Mouse (Mus musculus) liver, postnatal 0 days (tissue): ENCODE results near the gene Cdk2. TPM values are rescaled to one million over a fixed set of nuclear protein-coding genes. Genes with fewer than 3 reads are reported as not detected.

Source experiments
- ATAC-seq: fragments of 200-750 bp; cut with Nextera tagmentation; 2 replicates; pipeline ENCODE4 v1.8.0; 2017; ENCODE audit warnings: mild to moderate bottlenecking, moderate library complexity
- DNase-seq: peaks from one replicate; pipeline ENCODE4 v3.0.0-alpha.2; 2016
- H3K27ac ChIP-seq: fragments of 300-500 bp; sonication (generic); 2 replicates; pipeline ENCODE4 v1.5.1; 2014; ENCODE audit warnings: antibody characterized with exemption, moderate library complexity, mild to moderate bottlenecking, low read depth
- H3K27me3 ChIP-seq: fragments of 300-500 bp; sonication (generic); 2 replicates; pipeline ENCODE4 v1.6.1; 2014; ENCODE audit warnings: low read length, control low read depth, mixed read lengths; ENCODE audit not compliant: insufficient read depth
- H3K36me3 ChIP-seq: fragments of 300-500 bp; sonication (generic); replicated peaks from 2 replicates; pipeline ENCODE4 v1.6.1; 2014; ENCODE audit warnings: mild to moderate bottlenecking, control low read depth, low read length, moderate library complexity, mixed read lengths; ENCODE audit not compliant: insufficient read depth
- H3K4me1 ChIP-seq: fragments of 300-500 bp; sonication (generic); 2 replicates; pipeline ENCODE4 v1.6.1; 2014; ENCODE audit warnings: antibody characterized with exemption, mild to moderate bottlenecking, control low read depth; ENCODE audit not compliant: insufficient read depth
- H3K4me2 ChIP-seq: fragments of 300-500 bp; sonication (generic); 2 replicates; pipeline ENCODE4 v1.6.1; 2014; ENCODE audit warnings: low read depth, mild to moderate bottlenecking, low read length, moderate library complexity, mixed read lengths
- H3K4me3 ChIP-seq: fragments of 300-500 bp; sonication (generic); 2 replicates; pipeline ENCODE4 v1.5.1; 2014; ENCODE audit warnings: low read depth, low read length
- H3K9ac ChIP-seq: fragments of 300-500 bp; sonication (generic); replicated peaks from 2 replicates; pipeline ENCODE4 v1.6.1; 2014; ENCODE audit warnings: mild to moderate bottlenecking, moderate library complexity
- H3K9me3 ChIP-seq: fragments of 300-500 bp; sonication (generic); 2 replicates; pipeline ENCODE4 v1.6.1; 2016; ENCODE audit warnings: mild to moderate bottlenecking, control low read depth, low read length, mixed read lengths
- CTCF ChIP-seq: sonication (generic); IDR thresholded peaks from 2 replicates; pipeline ENCODE4 v1.5.1; 2016; ENCODE audit warnings: antibody characterized with exemption, low read depth
- EP300 ChIP-seq: IDR thresholded peaks from 2 replicates; pipeline ENCODE4 v1.6.1; 2016; ENCODE audit warnings: antibody characterized with exemption, low read depth, mild to moderate bottlenecking
- WGBS: fragments of 180-500 bp; shearing (Covaris S2); extraction: QIAGEN DNeasy Blood & Tissue Kit; methylation state at CpG from one replicate; pipeline ENCODE4 v1.1.7; 2014; ENCODE audit not compliant: insufficient replicate concordance; 5-methylcytosine and 5-hydroxymethylcytosine counted together
- polyA plus RNA-seq: library from polyadenylated mRNA; unstranded; fragments of >200 nt; fragmentation: Nextera tagmentation; extraction: Ambion mirVana; gene quantifications from 2 replicates; pipeline ENCODE4 v1.2.1, GENCODE M21; 2015

The Cdk2 gene
- polyA plus RNA-seq, 1 experiment from 2014 or later: 34.7 TPM

DNA sequence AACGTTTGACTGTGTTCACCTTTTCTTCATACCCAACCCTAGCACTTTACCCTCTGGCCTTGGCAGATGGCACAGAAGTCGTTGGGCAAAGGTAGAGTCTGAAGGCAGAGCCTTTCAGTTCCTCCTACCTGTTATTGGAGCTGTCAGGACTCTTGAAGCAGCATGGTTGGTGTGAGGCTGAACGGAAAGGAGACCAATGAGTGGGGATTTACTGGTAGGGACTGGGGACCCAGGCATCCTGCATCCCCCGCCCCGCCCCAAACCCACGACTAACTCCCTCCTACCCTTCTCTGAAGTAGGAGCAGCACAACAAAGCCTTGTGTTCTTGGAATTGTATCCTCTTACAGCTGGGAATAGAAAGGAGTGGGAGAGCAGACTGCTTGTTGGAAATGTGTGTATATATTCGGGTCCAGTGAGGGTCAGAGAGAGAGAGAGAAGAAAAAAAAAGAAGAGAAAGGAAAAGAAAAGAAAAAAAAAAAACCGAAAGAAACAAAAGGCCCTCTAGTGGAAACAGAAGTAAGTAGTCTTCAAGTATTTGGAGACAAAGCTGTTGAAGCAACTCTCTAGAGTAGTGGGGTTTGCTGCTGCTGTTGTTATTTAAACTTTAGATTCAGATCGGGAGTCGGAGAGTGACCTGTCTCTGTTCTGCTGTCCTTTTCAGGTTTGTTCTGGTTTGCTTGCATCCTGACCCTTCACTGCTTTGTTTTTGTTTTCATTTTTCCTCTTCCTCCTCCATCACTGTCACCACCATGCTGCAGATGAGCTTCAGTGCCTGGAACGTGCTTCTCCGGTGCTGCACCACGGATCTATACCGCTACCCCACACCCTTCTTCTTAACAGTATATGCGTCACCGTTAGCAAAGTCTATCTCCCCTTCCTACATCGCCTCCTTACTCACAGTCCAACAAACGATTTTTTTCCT, 40.1 kb upstream of the Cdk2 start, which contains the start of gene Dgka:
Gene Dgka, minus strand, starts transcription at position 176 of the 922 bp plus-strand sequence.
- Histone ChIP-seq H3K9ac (peak within 1 kb of the TSS; percentile 71), H3K4me1 (peaks cover 34% of the 10 kb centered on the region), H3K27me3 (peaks cover 6% of the 10 kb centered on the region; the same call in 1 of the 2 replicates), H3K9me3 (no peaks in the 10 kb centered on the region), H3K4me2 (peak within 1 kb of the TSS; percentile 76), H3K27ac (peak within 1 kb of the TSS; percentile 91), H3K4me3 (peak within 1 kb of the TSS; percentile 60), H3K36me3 (no peaks in the 10 kb centered on the region)
- DNase-seq (peak; percentile 21), ATAC-seq (no peak)
- WGBS: 29% methylated on average over 18 of the region's 18 CpGs
- TF ChIP-seq CTCF (peak; percentile 40; the same call in 1 of the 2 replicates), EP300 (no peak)

DNA sequence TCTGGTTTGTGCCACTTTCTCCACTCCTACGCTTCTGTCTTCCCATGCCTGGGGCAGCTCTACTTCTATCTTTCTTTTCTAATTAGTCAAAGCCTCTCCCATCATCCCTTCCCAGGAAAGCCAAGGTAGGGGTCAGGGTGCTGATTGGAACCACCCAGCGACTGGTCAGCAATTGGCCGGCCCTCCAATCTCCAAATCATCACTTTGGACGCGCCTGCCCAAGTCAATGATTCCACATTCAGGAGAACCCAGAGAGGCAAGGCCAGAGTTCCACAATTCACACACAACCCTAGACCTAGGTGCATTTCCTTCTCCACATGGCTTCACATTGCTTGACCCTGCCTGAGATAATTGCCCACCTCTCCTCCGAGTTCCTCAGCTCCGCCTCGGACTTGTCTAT, 39.4 kb upstream of the Cdk2 start:
- H3K27me3 ChIP-seq: peaks cover 6% of the 10 kb centered on the region; the same call in 1 of the 2 replicates
- no peak for TF ChIP-seq CTCF
- TF ChIP-seq EP300: no peak
- no peaks in the 10 kb centered on the region for H3K9me3 ChIP-seq
- H3K4me1 ChIP-seq: peaks cover 28% of the 10 kb centered on the region
- H3K36me3 ChIP-seq: no peaks in the 10 kb centered on the region
- peak overlapping the region; percentile 60 for H3K4me3 ChIP-seq
- H3K9ac ChIP-seq: peak overlapping the region; percentile 71
- no peak for ATAC-seq
- peak overlapping the region; percentile 76 for H3K4me2 ChIP-seq
- DNase-seq: no peak
- 32% methylated on average over 8 of the region's 8 CpGs for WGBS
- H3K27ac ChIP-seq: peak overlapping the region; percentile 68

DNA sequence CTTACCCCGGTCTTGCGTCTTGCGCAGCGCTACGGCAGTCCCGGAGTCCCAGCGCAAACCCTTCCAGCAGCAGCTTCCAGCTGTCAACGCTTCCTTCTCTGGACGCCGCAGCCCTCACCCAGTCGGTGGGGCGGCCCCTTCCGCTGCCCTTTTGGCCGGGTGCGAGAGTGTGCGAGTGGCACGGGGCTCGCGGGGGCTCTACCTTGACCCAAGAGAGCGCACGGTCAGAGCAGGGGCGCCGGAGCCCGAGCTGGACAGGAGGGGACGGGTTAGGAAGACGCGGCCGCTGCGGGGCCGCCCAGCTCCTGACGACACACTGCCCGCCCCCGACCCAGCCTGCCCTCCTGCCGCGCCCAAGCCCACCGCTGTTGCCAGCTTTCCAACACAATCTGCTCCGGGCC, 39.0 kb upstream of the Cdk2 start:
- ATAC-seq: peak; percentile 12; the same call in 1 of the 2 replicates
- no peaks in the 10 kb centered on the region for H3K36me3 ChIP-seq
- peak overlapping the region; percentile 60 for H3K4me3 ChIP-seq
- peaks cover 6% of the 10 kb centered on the region; the same call in 1 of the 2 replicates for H3K27me3 ChIP-seq
- H3K9me3 ChIP-seq: no peaks in the 10 kb centered on the region
- peak overlapping the region; percentile 71 for H3K9ac ChIP-seq
- peak overlapping the region; percentile 76 for H3K4me2 ChIP-seq
- DNase-seq: peak; percentile 64
- H3K4me1 ChIP-seq: peaks cover 24% of the 10 kb centered on the region
- WGBS: under 1% methylated on average over 35 of the region's 37 CpGs
- peak overlapping the region; percentile 68 for H3K27ac ChIP-seq
- no peak for TF ChIP-seq CTCF
- no peak for TF ChIP-seq EP300

DNA sequence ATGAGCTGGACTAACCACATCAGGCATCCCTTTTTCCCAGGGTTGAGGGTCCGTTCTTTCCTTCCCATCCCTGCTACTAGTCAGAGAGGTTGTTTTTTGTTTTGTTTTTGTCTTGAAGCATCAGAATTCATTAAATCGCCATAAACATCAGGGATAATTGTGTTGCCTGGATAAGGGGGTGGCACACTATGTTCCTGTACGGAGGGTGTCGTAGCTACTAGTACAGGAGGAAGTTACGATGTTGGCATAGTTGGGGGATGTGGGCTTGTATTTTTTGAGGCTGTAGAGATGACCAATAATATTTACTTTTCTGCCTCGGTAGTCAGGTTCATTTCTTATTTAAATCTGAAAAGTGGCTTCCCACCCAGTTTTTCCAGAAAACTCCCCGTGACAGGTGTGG, 38.4 kb upstream of the Cdk2 start:
- peaks cover 6% of the 10 kb centered on the region; the same call in 1 of the 2 replicates for H3K27me3 ChIP-seq
- TF ChIP-seq EP300: no peak
- TF ChIP-seq CTCF: no peak
- WGBS: 3% methylated on average over 7 of the region's 7 CpGs

DNA sequence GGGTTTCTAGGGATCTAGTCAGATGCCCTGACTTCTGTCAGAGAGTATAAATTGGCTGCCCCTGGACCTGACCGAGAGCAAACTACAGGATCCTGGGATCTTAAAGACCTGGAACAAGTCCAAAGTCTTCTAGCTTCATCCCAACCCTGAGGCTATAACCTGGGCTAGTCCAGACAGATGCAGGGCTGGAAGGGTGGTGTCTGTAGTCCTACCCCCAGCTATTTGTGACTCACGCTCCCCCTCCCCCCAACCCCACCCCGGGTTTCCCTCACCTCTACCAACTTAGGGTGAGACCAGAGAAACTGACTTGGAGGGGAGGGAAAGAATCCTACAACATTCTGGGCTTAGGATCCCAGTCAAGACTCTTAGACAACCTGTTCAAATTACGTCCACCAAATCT, 37.8 kb upstream of the Cdk2 start:
- H3K9me3 ChIP-seq: no peaks in the 10 kb centered on the region
- H3K27ac ChIP-seq: no peak overlapping the region
- no peak for DNase-seq
- no peak overlapping the region for H3K9ac ChIP-seq
- TF ChIP-seq EP300 (no peak), CTCF (no peak)
- H3K27me3 ChIP-seq: peaks cover 6% of the 10 kb centered on the region; the same call in 1 of the 2 replicates
- WGBS: 37% methylated on average over 4 of the region's 4 CpGs
- peak overlapping the region; percentile 76 for H3K4me2 ChIP-seq
- ATAC-seq: no peak
- peak overlapping the region; percentile 60 for H3K4me3 ChIP-seq
- H3K36me3 ChIP-seq: no peaks in the 10 kb centered on the region
- H3K4me1 ChIP-seq: peaks cover 24% of the 10 kb centered on the region

More for the DNA sequence above, 38.4 kb upstream of the Cdk2 start:
- Histone ChIP-seq H3K4me2 (peak overlapping the region; percentile 76), H3K9ac (peak overlapping the region; percentile 71), H3K9me3 (no peaks in the 10 kb centered on the region), H3K27ac (peak overlapping the region; percentile 68; the same call in 1 of the 2 replicates), H3K4me1 (peaks cover 24% of the 10 kb centered on the region), H3K4me3 (peak overlapping the region; percentile 60), H3K36me3 (no peaks in the 10 kb centered on the region)
- no peak for DNase-seq
- no peak for ATAC-seq

DNA sequence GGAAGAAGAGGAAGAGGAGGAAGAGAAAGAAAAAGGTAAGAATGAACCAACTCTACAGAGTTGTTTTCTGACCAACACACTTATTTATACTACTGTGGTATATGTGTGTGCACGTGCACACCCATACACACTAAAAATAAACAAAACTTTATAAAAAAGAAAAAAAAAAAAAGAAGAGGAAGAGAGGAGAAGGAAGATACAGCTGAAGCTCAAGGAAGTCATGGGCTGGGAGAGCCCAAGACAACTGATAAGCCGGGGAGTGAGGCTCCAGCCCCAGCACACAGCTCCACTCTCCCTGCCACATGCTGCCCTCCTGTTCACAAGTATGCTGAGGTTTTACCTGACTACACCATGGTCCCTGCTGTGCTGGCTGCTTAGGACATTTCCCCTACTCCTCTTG, 35.5 kb upstream of the Cdk2 start:
- DNase-seq: no peak
- no peaks in the 10 kb centered on the region for H3K9me3 ChIP-seq
- peaks cover 22% of the 10 kb centered on the region for H3K4me1 ChIP-seq
- peaks cover 6% of the 10 kb centered on the region; the same call in 1 of the 2 replicates for H3K27me3 ChIP-seq
- no peak overlapping the region for H3K27ac ChIP-seq
- no peak overlapping the region for H3K4me3 ChIP-seq
- no peak overlapping the region for H3K4me2 ChIP-seq
- TF ChIP-seq EP300: no peak
- no peak for TF ChIP-seq CTCF
- no peak for ATAC-seq
- no peak overlapping the region for H3K9ac ChIP-seq
- WGBS: 31% methylated on average over 2 of the region's 2 CpGs
- H3K36me3 ChIP-seq: peaks cover 3% of the 10 kb centered on the region; the same call in 1 of the 2 replicates
